Mouse (Mus musculus) intestine, postnatal 0 days (tissue): ENCODE data around the gene Yrdc. TPM values are rescaled to one million over a fixed set of nuclear protein-coding genes. Genes with fewer than 3 reads are reported as not detected.

Experiments used
- ATAC-seq: fragments of 200-750 bp; cut with Nextera tagmentation; 2 replicates; pipeline ENCODE4 v1.8.0; 2017; ENCODE audit warnings: mild to moderate bottlenecking, moderate TSS enrichment, moderate library complexity
- H3K27ac ChIP-seq: fragments of 300-500 bp; sonication (generic); 2 replicates; pipeline ENCODE4 v1.5.1; 2014; ENCODE audit warnings: mild to moderate bottlenecking, low read depth, low read length, moderate library complexity
- H3K27me3 ChIP-seq: fragments of 300-500 bp; sonication (generic); replicated peaks from 2 replicates; pipeline ENCODE4 v1.6.1; 2014; ENCODE audit warnings: low read length, mixed read lengths; ENCODE audit not compliant: control insufficient read depth, insufficient read depth
- H3K36me3 ChIP-seq: fragments of 300-500 bp; sonication (generic); 2 replicates; pipeline ENCODE4 v1.6.1; 2014; ENCODE audit warnings: mild to moderate bottlenecking, moderate library complexity; ENCODE audit not compliant: control insufficient read depth, insufficient read depth
- H3K4me1 ChIP-seq: fragments of 300-500 bp; sonication (generic); replicated peaks from 2 replicates; pipeline ENCODE4 v1.6.1; 2014; ENCODE audit warnings: antibody characterized with exemption, low read length, mixed read lengths; ENCODE audit not compliant: control insufficient read depth, insufficient read depth
- H3K4me2 ChIP-seq: fragments of 300-500 bp; sonication (generic); replicated peaks from 2 replicates; pipeline ENCODE4 v1.6.1; 2014; ENCODE audit warnings: low read depth, mild to moderate bottlenecking, moderate library complexity
- H3K4me3 ChIP-seq: fragments of 300-500 bp; sonication (generic); 2 replicates; pipeline ENCODE4 v1.5.1; 2014; ENCODE audit warnings: low read depth, low read length
- H3K9ac ChIP-seq: fragments of 300-500 bp; sonication (generic); 2 replicates; pipeline ENCODE4 v1.6.1; 2014; ENCODE audit warnings: mild to moderate bottlenecking, low read depth, low read length
- H3K9me3 ChIP-seq: fragments of 300-500 bp; sonication (generic); 2 replicates; pipeline ENCODE4 v1.6.1; 2016; ENCODE audit warnings: mixed run types; ENCODE audit not compliant: control insufficient read depth
- CTCF ChIP-seq: sonication (generic); IDR thresholded peaks from 2 replicates; pipeline ENCODE4 v1.5.1; 2016; ENCODE audit warnings: low read depth, mild to moderate bottlenecking, control low read depth, antibody characterized with exemption, moderate library complexity
- WGBS: fragments of 180-500 bp; shearing (Covaris S2); extraction: QIAGEN DNeasy Blood & Tissue Kit; methylation state at CpG from one replicate; pipeline ENCODE4 v1.1.7; 2014; 5-methylcytosine and 5-hydroxymethylcytosine counted together
- polyA plus RNA-seq: library from polyadenylated mRNA; unstranded; fragments of >200 nt; fragmentation: Nextera tagmentation; extraction: Ambion mirVana; gene quantifications from 2 replicates; pipeline ENCODE4 v1.2.1, GENCODE M21; 2015

Yrdc gene
- polyA plus RNA-seq, 1 experiment from 2014 or later: 19.9 TPM

GRCm38 (mm10) chr4:124824967-124825366 is 25.5 kb upstream of the Yrdc start:
- 94% methylated on average over 6 of the region's 6 CpGs for WGBS
- no peak for ATAC-seq
- Histone ChIP-seq H3K27ac (no peak overlapping the region), H3K4me2 (no peak overlapping the region), H3K9ac (no peak overlapping the region), H3K27me3 (no peaks in the 10 kb centered on the region), H3K4me1 (no peaks in the 10 kb centered on the region), H3K36me3 (peaks cover 78% of the 10 kb centered on the region), H3K9me3 (no peaks in the 10 kb centered on the region), H3K4me3 (no peak overlapping the region)
- TF ChIP-seq CTCF: no peak

GRCm38 (mm10) chr4:124825371-124825965 is 25.0 kb upstream of the Yrdc start:
- H3K4me3 ChIP-seq: no peak overlapping the region
- no peak overlapping the region for H3K27ac ChIP-seq
- no peak for ATAC-seq
- H3K4me1 ChIP-seq: no peaks in the 10 kb centered on the region
- no peaks in the 10 kb centered on the region for H3K27me3 ChIP-seq
- TF ChIP-seq CTCF: no peak
- WGBS: 94% methylated on average over 21 of the region's 21 CpGs
- no peak overlapping the region for H3K4me2 ChIP-seq
- no peaks in the 10 kb centered on the region for H3K9me3 ChIP-seq
- H3K36me3 ChIP-seq: peaks cover 73% of the 10 kb centered on the region
- no peak overlapping the region for H3K9ac ChIP-seq

GRCm38 (mm10) chr4:124829671-124830070 is 20.8 kb upstream of the Yrdc start:
- no peak overlapping the region for H3K4me3 ChIP-seq
- no peaks in the 10 kb centered on the region for H3K9me3 ChIP-seq
- no peaks in the 10 kb centered on the region for H3K4me1 ChIP-seq
- H3K4me2 ChIP-seq: no peak overlapping the region
- H3K27ac ChIP-seq: peak overlapping the region; percentile 17
- no peak for ATAC-seq
- WGBS: 57% methylated on average over 5 of the region's 5 CpGs
- H3K9ac ChIP-seq: no peak overlapping the region
- H3K27me3 ChIP-seq: no peaks in the 10 kb centered on the region
- no peak for TF ChIP-seq CTCF
- peaks cover 55% of the 10 kb centered on the region for H3K36me3 ChIP-seq

- H3K36me3 ChIP-seq: peaks cover 42% of the 10 kb centered on the region
- no peak overlapping the region for H3K27ac ChIP-seq
- H3K9ac ChIP-seq: no peak overlapping the region
- TF ChIP-seq CTCF: no peak
- no peak overlapping the region for H3K4me3 ChIP-seq
- H3K4me2 ChIP-seq: no peak overlapping the region
- no peaks in the 10 kb centered on the region for H3K9me3 ChIP-seq
- 96% methylated on average over 10 of the region's 10 CpGs for WGBS
- no peaks in the 10 kb centered on the region for H3K4me1 ChIP-seq
- ATAC-seq: no peak
- H3K27me3 ChIP-seq: no peaks in the 10 kb centered on the region
Observed at GRCm38 (mm10) chr4:124832796-124833195, 17.7 kb upstream of the Yrdc start.

- H3K4me2 ChIP-seq: no peak overlapping the region
- no peak for TF ChIP-seq CTCF
- WGBS: 91% methylated on average over 14 of the region's 14 CpGs
- H3K4me1 ChIP-seq: no peaks in the 10 kb centered on the region
- ATAC-seq: no peak
- no peaks in the 10 kb centered on the region for H3K27me3 ChIP-seq
- H3K9me3 ChIP-seq: no peaks in the 10 kb centered on the region
- no peak overlapping the region for H3K9ac ChIP-seq
- H3K4me3 ChIP-seq: no peak overlapping the region
- H3K36me3 ChIP-seq: peaks cover 35% of the 10 kb centered on the region
- H3K27ac ChIP-seq: no peak overlapping the region
Observed at GRCm38 (mm10) chr4:124838035-124838700, 12.3 kb upstream of the Yrdc start.

DNA sequence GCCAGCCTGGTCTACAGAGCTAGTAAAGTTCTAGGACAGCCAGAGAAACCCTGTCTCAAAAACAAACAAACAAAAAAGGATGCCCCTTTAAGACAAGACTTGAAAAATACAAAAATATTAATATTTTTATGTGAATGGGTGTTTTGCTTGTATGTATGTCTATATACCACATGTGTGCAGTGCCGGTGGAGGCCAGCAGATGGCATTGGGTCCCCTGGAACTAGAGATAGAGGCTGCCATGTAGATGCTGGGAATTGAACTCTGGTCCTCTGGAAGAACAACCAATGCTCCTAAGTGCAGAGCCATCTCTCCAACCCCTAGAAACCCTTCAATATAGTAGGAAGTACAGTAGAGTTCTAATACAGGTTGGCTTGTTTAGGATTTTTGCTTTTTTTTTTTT is 9.5 kb upstream of the Yrdc start:
- H3K27me3 ChIP-seq: no peaks in the 10 kb centered on the region
- peak; percentile 31 for TF ChIP-seq CTCF
- H3K27ac ChIP-seq: no peak overlapping the region
- 100% methylated on average over 1 of the region's 1 CpGs for WGBS
- ATAC-seq: no peak
- H3K9me3 ChIP-seq: no peaks in the 10 kb centered on the region
- H3K4me3 ChIP-seq: no peak overlapping the region
- no peak overlapping the region for H3K9ac ChIP-seq
- no peak overlapping the region for H3K4me2 ChIP-seq
- H3K4me1 ChIP-seq: no peaks in the 10 kb centered on the region
- peaks cover 44% of the 10 kb centered on the region for H3K36me3 ChIP-seq
